Mouse (Mus musculus) limb, embryonic 10.5 days (tissue): ENCODE results near the gene Rab11a. TPM values are rescaled to one million over a fixed set of nuclear protein-coding genes. Genes with fewer than 3 reads are reported as not detected.
"Not testable (repeated sequence)": the region's sequence is repeated elsewhere in the genome, so short reads cannot be mapped to it uniquely, and the experiment has no call there.

Experiments
- DNase-seq: peaks from one replicate; pipeline ENCODE4 v3.0.0-alpha.2; 2017; ENCODE audit warnings: low spot score
- H3K27ac ChIP-seq: fragments of 300-500 bp; sonication (generic); 2 replicates; pipeline ENCODE4 v1.5.1; 2016; ENCODE audit warnings: mild to moderate bottlenecking
- H3K27me3 ChIP-seq: fragments of 300-500 bp; sonication (generic); 2 replicates; pipeline ENCODE4 v1.6.1; 2016; ENCODE audit warnings: low read depth, mild to moderate bottlenecking; ENCODE audit not compliant: poor library complexity, severe bottlenecking
- H3K36me3 ChIP-seq: fragments of 300-500 bp; sonication (generic); 2 replicates; pipeline ENCODE4 v1.6.1; 2016; ENCODE audit warnings: mild to moderate bottlenecking, moderate library complexity
- H3K4me1 ChIP-seq: fragments of 300-500 bp; sonication (generic); 2 replicates; pipeline ENCODE4 v1.6.1; 2016
- H3K4me3 ChIP-seq: fragments of 300-500 bp; sonication (generic); 2 replicates; pipeline ENCODE4 v1.5.1; 2016; ENCODE audit warnings: mild to moderate bottlenecking, moderate library complexity
- H3K9me3 ChIP-seq: fragments of 300-500 bp; sonication (generic); replicated peaks from 2 replicates; pipeline ENCODE4 v1.6.1; 2016; ENCODE audit warnings: mild to moderate bottlenecking
- WGBS: fragments of 180-500 bp; shearing (Covaris S2); methylation state at CpG from one replicate; pipeline ENCODE4 v1.1.7; 2016; 5-methylcytosine and 5-hydroxymethylcytosine counted together
- polyA plus RNA-seq: library from polyadenylated mRNA; unstranded; fragments of >200 nt; fragmentation: Nextera tagmentation; extraction: Ambion mirVana; gene quantifications from 2 replicates; pipeline ENCODE4 v1.2.1, GENCODE M21; 2016

The Rab11a gene
- polyA plus RNA-seq, 1 experiment from 2014 or later, result 202 TPM

DNA sequence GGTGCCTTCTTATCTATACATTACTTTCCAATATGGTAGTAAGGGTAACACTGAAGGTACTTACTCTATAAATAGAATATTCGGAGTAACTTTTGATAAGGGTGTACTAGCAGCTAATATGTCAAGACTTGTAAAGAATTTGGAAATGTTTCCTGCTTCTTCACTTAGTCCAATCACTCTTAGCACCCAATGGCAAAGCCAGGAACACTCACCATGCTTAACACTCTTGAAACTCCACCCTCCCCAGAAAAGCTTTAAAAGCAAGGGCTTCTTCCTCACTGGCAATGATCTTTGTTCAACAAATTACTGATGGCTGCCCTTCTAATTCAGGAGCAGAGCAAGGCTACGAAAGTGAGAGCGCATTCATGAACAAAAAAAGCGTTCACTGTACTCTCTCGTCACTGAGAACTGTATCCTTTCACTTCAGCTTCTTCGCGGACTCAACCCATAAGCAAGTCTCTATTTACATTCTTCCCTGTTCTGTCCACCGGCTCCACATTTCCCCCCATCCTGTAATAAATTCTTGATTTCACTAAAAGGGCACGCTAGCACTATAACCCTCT, 1.4 kb downstream of the Rab11a start:
- Histone ChIP-seq H3K9me3 (no peaks in the 10 kb centered on the region), H3K27me3 (no peaks in the 10 kb centered on the region), H3K27ac (peak overlapping the region; percentile 92), H3K4me3 (peak overlapping the region; percentile 98), H3K4me1 (peaks cover 14% of the 10 kb centered on the region), H3K36me3 (no peaks in the 10 kb centered on the region)
- WGBS, result 15% methylated on average over 9 of the region's 9 CpGs
- no peak for DNase-seq

- H3K4me1 ChIP-seq, result peaks cover 14% of the 10 kb centered on the region
- not testable (repeated sequence) for H3K27me3 ChIP-seq, DNase-seq, H3K9me3 ChIP-seq, H3K36me3 ChIP-seq, H3K27ac ChIP-seq, H3K4me3 ChIP-seq
- 92% methylated on average over 7 of the region's 7 CpGs for WGBS
These were observed 2.6 kb downstream of the Rab11a start for GRCm38 (mm10) chr9:64734992-64735391.

DNA sequence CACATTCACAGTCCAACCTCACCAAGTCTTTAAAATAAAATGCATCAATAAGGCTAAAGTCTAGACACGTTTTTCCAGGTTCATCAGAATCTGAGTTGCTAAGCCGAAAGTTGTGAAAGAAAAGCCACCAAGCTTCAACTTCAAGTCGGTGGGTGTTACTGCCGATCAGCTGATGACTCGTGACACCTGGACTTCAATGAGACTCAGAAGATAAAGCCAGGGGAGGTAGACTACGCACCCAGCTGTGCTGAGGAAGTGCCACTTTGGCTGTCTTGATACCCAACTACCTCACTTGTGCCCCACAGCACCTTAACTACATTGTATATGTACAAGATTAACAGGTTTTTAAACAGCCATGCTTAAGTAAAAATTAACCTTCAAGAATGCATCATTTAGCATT, 3.4 kb downstream of the Rab11a start:
- no peak for DNase-seq
- no peaks in the 10 kb centered on the region for H3K27me3 ChIP-seq
- 61% methylated on average over 6 of the region's 6 CpGs for WGBS
- no peaks in the 10 kb centered on the region for H3K36me3 ChIP-seq
- peaks cover 14% of the 10 kb centered on the region for H3K4me1 ChIP-seq
- no peak overlapping the region for H3K4me3 ChIP-seq
- H3K27ac ChIP-seq, result no peak overlapping the region
- no peaks in the 10 kb centered on the region for H3K9me3 ChIP-seq

DNA sequence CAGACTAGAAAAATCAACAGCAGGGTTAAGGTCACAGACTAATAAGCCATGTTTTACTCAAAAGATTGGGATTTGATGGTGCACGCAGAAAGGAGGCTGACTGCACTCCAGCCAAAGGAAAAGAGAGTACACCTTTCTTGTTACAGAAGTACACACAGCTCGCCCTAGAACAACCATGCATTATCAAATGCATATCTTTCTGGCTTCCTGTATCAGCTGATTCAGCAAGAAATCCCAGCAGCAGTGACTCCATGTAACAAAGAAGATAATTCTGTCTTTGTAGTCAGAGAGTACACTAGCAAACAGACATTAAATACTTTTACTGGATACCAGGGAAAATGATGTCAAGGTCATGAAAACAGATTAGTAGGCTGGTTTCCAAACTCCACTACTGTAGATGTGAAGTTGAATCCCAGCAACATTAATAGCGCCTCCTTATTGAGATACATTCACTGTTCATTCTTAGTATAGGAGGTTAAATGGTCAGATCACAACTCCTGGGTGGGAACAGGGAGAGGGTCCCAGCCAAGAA, 6.5 kb downstream of the Rab11a start:
- Histone ChIP-seq H3K27ac (no peak overlapping the region), H3K9me3 (no peaks in the 10 kb centered on the region)
- DNase-seq, result no peak

DNA sequence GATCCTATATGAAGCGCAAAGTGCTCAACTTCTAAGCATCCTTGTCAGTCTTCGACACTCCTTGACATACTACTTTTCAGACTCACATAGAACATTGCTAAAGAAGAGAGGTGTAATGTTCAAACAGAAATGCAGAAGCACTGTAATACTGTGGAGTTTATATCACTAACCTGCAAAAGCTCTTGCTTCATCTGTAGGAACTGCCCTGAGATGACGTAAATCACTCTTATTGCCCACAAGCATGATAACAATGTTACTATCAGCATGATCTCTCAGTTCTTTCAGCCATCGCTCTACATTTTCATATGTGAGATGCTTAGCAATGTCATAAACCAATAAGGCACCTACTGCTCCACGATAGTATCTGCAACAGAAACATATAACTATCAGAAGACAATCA, 11.1 kb downstream of the Rab11a start:
- WGBS, result 96% methylated on average over 5 of the region's 5 CpGs
- H3K4me1 ChIP-seq, result no peaks in the 10 kb centered on the region
- H3K27me3 ChIP-seq, result no peaks in the 10 kb centered on the region
- H3K9me3 ChIP-seq, result no peaks in the 10 kb centered on the region
- DNase-seq, result no peak
- no peak overlapping the region for H3K4me3 ChIP-seq
- H3K27ac ChIP-seq, result no peak overlapping the region
- peaks cover 52% of the 10 kb centered on the region for H3K36me3 ChIP-seq

More for the DNA sequence above, 6.5 kb downstream of the Rab11a start:
- H3K4me1 ChIP-seq, result peaks cover 4% of the 10 kb centered on the region
- peaks cover 20% of the 10 kb centered on the region for H3K36me3 ChIP-seq
- no peaks in the 10 kb centered on the region for H3K27me3 ChIP-seq
- 93% methylated on average over 3 of the region's 3 CpGs for WGBS
- H3K4me3 ChIP-seq, result no peak overlapping the region

DNA sequence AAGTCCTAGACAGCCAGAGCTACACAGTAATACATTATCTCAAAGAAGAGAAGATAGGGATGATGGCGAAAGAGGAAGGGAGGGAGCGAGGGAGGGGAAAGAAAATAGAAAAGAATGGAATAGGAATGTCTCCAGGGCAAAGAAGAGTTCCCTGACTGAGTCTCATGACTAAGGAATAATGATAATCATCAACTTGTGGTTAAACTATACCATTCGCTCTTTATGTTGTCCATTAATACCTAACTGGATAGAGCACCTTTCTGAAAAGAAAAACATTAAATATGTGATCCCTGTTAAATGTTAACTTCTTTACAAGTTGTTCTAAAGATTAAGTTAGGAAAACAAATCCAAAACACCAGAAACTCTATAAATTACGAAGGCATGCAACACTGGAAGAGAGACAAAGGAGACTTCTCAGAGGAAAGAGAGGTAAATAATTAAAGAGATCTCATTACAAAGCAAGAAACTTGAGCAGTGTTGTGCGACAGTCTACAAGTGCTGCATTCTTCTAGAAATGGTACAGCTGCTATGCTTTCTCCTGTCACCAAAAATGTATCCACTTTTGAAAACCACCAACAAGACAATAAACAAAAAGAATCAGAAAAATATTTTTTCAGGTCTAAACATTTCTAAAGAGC, 17.9 kb downstream of the Rab11a start:
- WGBS, result 84% methylated on average over 5 of the region's 5 CpGs
- Histone ChIP-seq H3K9me3 (no peaks in the 10 kb centered on the region), H3K27me3 (no peaks in the 10 kb centered on the region), H3K4me3 (no peak overlapping the region), H3K4me1 (no peaks in the 10 kb centered on the region), H3K36me3 (peaks cover 38% of the 10 kb centered on the region), H3K27ac (no peak overlapping the region)
- no peak for DNase-seq

- H3K27ac ChIP-seq, DNase-seq, H3K4me1 ChIP-seq, H3K4me3 ChIP-seq, H3K27me3 ChIP-seq, H3K9me3 ChIP-seq: not testable (repeated sequence)
- WGBS, result 92% methylated on average over 5 of the region's 5 CpGs
- H3K36me3 ChIP-seq, result peaks cover 21% of the 10 kb centered on the region
These were observed 27.3 kb downstream of the Rab11a start for GRCm38 (mm10) chr9:64710291-64710690.

DNA sequence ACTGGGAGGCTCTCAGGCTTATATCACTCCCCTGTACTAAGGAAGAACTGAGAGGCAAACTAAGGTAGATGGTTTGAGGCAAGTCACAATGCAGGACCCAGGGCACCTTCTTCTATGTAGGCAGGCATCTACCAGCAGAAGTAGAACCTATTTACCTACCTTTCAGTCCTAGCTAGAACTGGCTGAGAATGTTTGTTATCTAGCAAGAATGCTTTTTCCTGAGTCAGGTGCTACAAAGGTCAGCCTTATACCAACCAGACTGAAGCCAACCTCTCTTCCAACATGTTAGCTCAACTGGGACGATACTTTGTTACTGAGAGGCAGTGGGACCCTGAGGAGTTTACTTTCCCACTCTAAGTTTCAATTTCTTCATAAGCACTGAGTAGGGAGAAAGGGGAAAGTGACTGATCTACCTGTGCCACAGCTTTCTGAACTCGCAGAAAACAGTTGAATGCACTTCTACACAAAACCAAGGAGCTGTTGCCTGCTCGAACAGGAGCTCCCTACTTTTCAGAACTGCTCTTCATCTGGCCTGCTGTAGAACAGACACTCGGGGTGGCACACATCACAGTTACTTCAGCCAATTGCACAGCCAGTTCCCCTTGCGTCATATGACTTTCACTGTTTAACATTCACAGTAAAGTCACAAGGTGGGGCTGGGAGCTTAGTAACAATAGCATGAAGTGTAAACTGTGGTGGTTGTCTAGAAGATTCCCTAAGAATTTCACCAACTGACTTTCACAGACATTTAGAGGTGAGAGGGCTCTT, 33.3 kb downstream of the Rab11a start:
- no peaks in the 10 kb centered on the region for H3K27me3 ChIP-seq
- WGBS, result 85% methylated on average over 5 of the region's 5 CpGs
- H3K4me3 ChIP-seq, result no peak overlapping the region
- no peaks in the 10 kb centered on the region for H3K4me1 ChIP-seq
- H3K36me3 ChIP-seq, result peaks cover 15% of the 10 kb centered on the region
- no peak overlapping the region for H3K27ac ChIP-seq
- no peaks in the 10 kb centered on the region for H3K9me3 ChIP-seq
- no peak for DNase-seq

DNA sequence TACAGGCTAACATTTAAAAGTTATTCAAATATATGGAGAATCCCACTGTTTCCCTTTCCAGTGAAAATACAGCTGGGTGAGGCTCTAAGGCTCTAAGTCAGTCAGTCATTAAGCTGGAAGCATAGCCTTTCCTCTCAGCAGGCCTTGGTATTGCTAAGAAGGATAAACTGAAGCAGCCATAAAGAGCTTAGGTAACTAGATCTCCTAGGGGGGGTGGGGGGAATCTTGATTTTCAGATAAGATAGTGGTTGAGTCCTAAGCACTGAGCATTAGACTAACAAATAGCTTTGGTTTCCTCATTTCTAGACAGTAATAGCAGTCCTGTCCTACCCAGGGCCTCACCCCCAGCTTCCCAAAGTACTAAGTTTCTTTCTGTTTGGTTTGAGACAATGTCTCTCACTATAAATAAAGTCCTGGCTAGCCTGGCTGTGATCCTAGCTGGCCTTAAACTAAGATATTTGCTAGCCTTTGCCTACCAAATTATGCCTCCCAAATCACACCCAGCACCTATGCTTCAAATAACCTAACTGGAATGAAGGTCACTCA, 34.1 kb downstream of the Rab11a start:
- no peak for DNase-seq
- Histone ChIP-seq H3K4me3 (no peak overlapping the region), H3K4me1 (no peaks in the 10 kb centered on the region)

DNA sequence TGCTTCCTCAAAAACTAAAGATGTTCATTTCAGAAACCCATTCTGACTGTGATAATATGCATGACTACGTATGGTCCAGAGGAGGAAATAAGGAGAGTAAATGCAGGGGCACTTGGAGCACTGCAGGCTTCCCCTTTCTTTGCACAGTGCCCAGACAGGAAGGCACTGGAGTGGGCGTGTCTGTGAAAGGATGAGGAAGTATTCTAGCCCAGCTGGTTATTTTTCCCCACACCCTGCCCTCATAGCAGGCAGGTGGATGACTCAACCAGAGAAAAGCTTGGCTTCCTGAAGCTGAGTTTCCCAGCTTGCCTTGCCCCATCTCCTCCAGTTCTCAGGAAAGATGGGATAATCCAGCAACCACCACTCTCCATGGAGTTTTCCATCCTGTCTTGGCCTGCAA, 34.6 kb downstream of the Rab11a start:
- no peak for DNase-seq
- H3K27me3 ChIP-seq, result no peaks in the 10 kb centered on the region
- no peaks in the 10 kb centered on the region for H3K4me1 ChIP-seq
- no peaks in the 10 kb centered on the region for H3K9me3 ChIP-seq
- peaks cover 7% of the 10 kb centered on the region for H3K36me3 ChIP-seq
- H3K4me3 ChIP-seq, result no peak overlapping the region
- 78% methylated on average over 2 of the region's 2 CpGs for WGBS
- H3K27ac ChIP-seq, result no peak overlapping the region

More for the DNA sequence above, 34.1 kb downstream of the Rab11a start:
- H3K9me3 ChIP-seq, result no peaks in the 10 kb centered on the region
- no peaks in the 10 kb centered on the region for H3K27me3 ChIP-seq
- H3K27ac ChIP-seq, result no peak overlapping the region
- peaks cover 12% of the 10 kb centered on the region for H3K36me3 ChIP-seq

GRCm38 (mm10) chr9:64702391-64702790, 35.2 kb downstream of the Rab11a start:
- DNase-seq, result no peak
- H3K27me3 ChIP-seq, result no peaks in the 10 kb centered on the region
- no peak overlapping the region for H3K4me3 ChIP-seq
- H3K27ac ChIP-seq, result no peak overlapping the region
- no peaks in the 10 kb centered on the region for H3K9me3 ChIP-seq
- H3K4me1 ChIP-seq, result no peaks in the 10 kb centered on the region
- peaks cover 3% of the 10 kb centered on the region; the same call in 1 of the 2 replicates for H3K36me3 ChIP-seq

DNA sequence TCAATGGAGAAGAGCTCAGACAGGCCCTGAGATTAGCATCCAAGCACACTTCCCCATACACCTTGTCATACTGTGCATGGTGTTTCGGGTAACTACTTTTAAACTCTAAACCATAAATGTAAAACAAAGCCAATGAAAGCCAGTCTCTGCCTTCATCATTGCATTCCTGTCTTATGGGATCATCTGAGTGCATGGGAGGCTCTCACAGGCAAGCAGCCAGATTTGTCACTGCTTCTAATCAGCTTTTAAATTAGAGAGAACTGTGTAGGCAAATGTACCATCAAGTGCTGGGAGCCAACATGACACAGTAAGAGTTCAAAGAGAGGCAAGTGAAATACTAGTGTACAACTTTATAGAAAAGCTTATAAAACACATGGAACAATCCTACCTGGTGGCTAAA, 35.9 kb downstream of the Rab11a start:
- Histone ChIP-seq H3K9me3 (no peaks in the 10 kb centered on the region), H3K4me3 (no peak overlapping the region), H3K27ac (no peak overlapping the region), H3K4me1 (no peaks in the 10 kb centered on the region), H3K27me3 (no peaks in the 10 kb centered on the region), H3K36me3 (no peaks in the 10 kb centered on the region)
- DNase-seq, result no peak
- WGBS, result 90% methylated on average over 1 of the region's 1 CpGs
